Mouse (Mus musculus) macrophage (primary cell): Measurements from ENCODE around the gene Mif. TPM values are rescaled to one million over a fixed set of nuclear protein-coding genes. Genes with fewer than 3 reads are reported as not detected.

Source experiments
- H3K27ac ChIP-seq: fragments of 350-480 bp; formaldehyde crosslinking; 2 replicates; pipeline ENCODE4 v1.9.0; 2021
- H3K36me3 ChIP-seq: fragments of 350-480 bp; formaldehyde crosslinking; 2 replicates; pipeline ENCODE4 v1.9.0; 2021; ENCODE audit errors: inconsistent target
- H3K4me3 ChIP-seq: fragments of 350-480 bp; formaldehyde crosslinking; 2 replicates; pipeline ENCODE4 v1.9.0; 2021; ENCODE audit errors: inconsistent target
- H3K79me2 ChIP-seq: fragments of 350-480 bp; formaldehyde crosslinking; 2 replicates; pipeline ENCODE4 v1.9.0; 2021; ENCODE audit errors: inconsistent target
- WGBS: methylation state at CpG from one replicate; pipeline ENCODE4 v1.1.7; 2026; ENCODE audit warnings: inconsistent platforms; ENCODE audit not compliant: missing documents; 5-methylcytosine and 5-hydroxymethylcytosine counted together
- polyA plus RNA-seq: library from polyadenylated mRNA; stranded (reverse); fragments of 250-400 nt; gene quantifications from 3 replicates; pipeline ENCODE4 v1.2.4, GENCODE M21; 2018; ENCODE audit warnings: inconsistent platforms

The Mif gene
- polyA plus RNA-seq, 1 experiment from 2014 or later = 121 TPM

GRCm38 (mm10) chr10:75882433-75883231 lies 22.6 kb upstream of the Mif start:
- Histone ChIP-seq H3K27ac (no peak overlapping the region), H3K79me2 (no peaks in the 10 kb centered on the region), H3K4me3 (no peak overlapping the region), H3K36me3 (no peaks in the 10 kb centered on the region)
- WGBS = 50% methylated on average over 13 of the region's 15 CpGs

- no peak overlapping the region for H3K27ac ChIP-seq
- H3K4me3 ChIP-seq = no peak overlapping the region
- no peaks in the 10 kb centered on the region for H3K79me2 ChIP-seq
- WGBS = 81% methylated on average over 20 of the region's 20 CpGs
- no peaks in the 10 kb centered on the region for H3K36me3 ChIP-seq
Observed at GRCm38 (mm10) chr10:75881578-75882432, 21.8 kb upstream of the Mif start.

GRCm38 (mm10) chr10:75880771-75881577 lies 20.9 kb upstream of the Mif start:
- no peak overlapping the region for H3K27ac ChIP-seq
- WGBS = 70% methylated on average over 6 of the region's 6 CpGs

GRCm38 (mm10) chr10:75880351-75880750 lies 20.3 kb upstream of the Mif start:
- 92% methylated on average over 10 of the region's 10 CpGs for WGBS
- no peak overlapping the region for H3K4me3 ChIP-seq
- no peaks in the 10 kb centered on the region for H3K79me2 ChIP-seq
- H3K36me3 ChIP-seq = no peaks in the 10 kb centered on the region
- no peak overlapping the region for H3K27ac ChIP-seq

More at GRCm38 (mm10) chr10:75880771-75881577, 20.9 kb upstream of the Mif start:
- no peaks in the 10 kb centered on the region for H3K36me3 ChIP-seq
- H3K4me3 ChIP-seq = no peak overlapping the region
- no peaks in the 10 kb centered on the region for H3K79me2 ChIP-seq

- Histone ChIP-seq H3K4me3 (no peak overlapping the region), H3K79me2 (no peaks in the 10 kb centered on the region), H3K36me3 (no peaks in the 10 kb centered on the region), H3K27ac (no peak overlapping the region)
- 95% methylated on average over 3 of the region's 3 CpGs for WGBS
Observed at GRCm38 (mm10) chr10:75878836-75879235, 18.8 kb upstream of the Mif start.

GRCm38 (mm10) chr10:75873543-75874170 lies 13.6 kb upstream of the Mif start:
- Histone ChIP-seq H3K79me2 (no peaks in the 10 kb centered on the region), H3K4me3 (no peak overlapping the region), H3K27ac (no peak overlapping the region), H3K36me3 (no peaks in the 10 kb centered on the region)
- whole genome bisulfite sequencing = 73% methylated on average over 10 of the region's 10 CpGs

GRCm38 (mm10) chr10:75872915-75873542 lies 13.0 kb upstream of the Mif start:
- 9% methylated on average over 11 of the region's 11 CpGs for WGBS
- no peaks in the 10 kb centered on the region for H3K79me2 ChIP-seq
- peak overlapping the region; percentile 8; the same call in 1 of the 2 replicates for H3K4me3 ChIP-seq
- H3K27ac ChIP-seq = no peak overlapping the region
- no peaks in the 10 kb centered on the region for H3K36me3 ChIP-seq

- Histone ChIP-seq H3K36me3 (no peaks in the 10 kb centered on the region), H3K27ac (no peak overlapping the region), H3K4me3 (peak overlapping the region; percentile 8; the same call in 1 of the 2 replicates), H3K79me2 (no peaks in the 10 kb centered on the region)
- 55% methylated on average over 10 of the region's 10 CpGs for WGBS
Observed at GRCm38 (mm10) chr10:75872025-75872914, 12.2 kb upstream of the Mif start.

GRCm38 (mm10) chr10:75861587-75861986 lies 1.5 kb upstream of the Mif start:
- Histone ChIP-seq H3K27ac (no peak overlapping the region), H3K79me2 (no peaks in the 10 kb centered on the region), H3K36me3 (no peaks in the 10 kb centered on the region), H3K4me3 (no peak overlapping the region)
- 92% methylated on average over 5 of the region's 5 CpGs for WGBS

GRCm38 (mm10) chr10:75860746-75861145 lies 706 bp upstream of the Mif start:
- no peak overlapping the region for H3K27ac ChIP-seq
- 60% methylated on average over 7 of the region's 7 CpGs for WGBS
- no peaks in the 10 kb centered on the region for H3K79me2 ChIP-seq
- H3K36me3 ChIP-seq = no peaks in the 10 kb centered on the region
- H3K4me3 ChIP-seq = no peak overlapping the region

GRCm38 (mm10) chr10:75859107-75859746 lies 813 bp downstream of the Mif start:
- 4% methylated on average over 20 of the region's 27 CpGs for WGBS
- no peaks in the 10 kb centered on the region for H3K79me2 ChIP-seq
- peak overlapping the region; percentile 49 for H3K4me3 ChIP-seq
- H3K36me3 ChIP-seq = no peaks in the 10 kb centered on the region
- H3K27ac ChIP-seq = peak overlapping the region; percentile 70

- WGBS = 94% methylated on average over 4 of the region's 4 CpGs
- Histone ChIP-seq H3K79me2 (no peaks in the 10 kb centered on the region), H3K27ac (no peak overlapping the region), H3K4me3 (no peak overlapping the region), H3K36me3 (no peaks in the 10 kb centered on the region)
Observed at GRCm38 (mm10) chr10:75857598-75857997, 2.4 kb downstream of the Mif start.
